Mouse (Mus musculus): ENCODE results near the gene Pgs1. TPM values are rescaled to one million over a fixed set of nuclear protein-coding genes. Genes with fewer than 3 reads are reported as not detected.

The Pgs1 gene
- total and polyA plus RNA-seq, 2 experiments from 2014 or later, result 20.3 to 33.0 TPM

GRCm38 (mm10) chr11:117964294-117964693 lies 21.8 kb upstream of the Pgs1 start:
- H3K36me3 ChIP-seq (replicated peaks; ENCODE audit: control insufficient read depth, insufficient read depth, low read length), result 0 out of 2 replicates have a peak, but pooled peaks cover 6% of the 10 kb centered on the region
- no peak overlapping the region for H3K9ac ChIP-seq (replicated peaks; ENCODE audit: low read depth, low read length)
- H3K4me2 ChIP-seq (ENCODE audit: low read depth, low read length), result peak overlapping the region; percentile 64
- no peak overlapping the region for H3K4me3 ChIP-seq (ENCODE audit: low read depth, low read length)
- peaks cover 65% of the 10 kb centered on the region for H3K4me1 ChIP-seq (ENCODE audit: control insufficient read depth, insufficient read depth)
- H3K27ac ChIP-seq (ENCODE audit: low read depth), result peak overlapping the region; percentile 83
- peak; percentile 9; the same call in 1 of the 2 replicates for TF ChIP-seq CTCF (IDR thresholded peaks at IDR 0.05; ENCODE audit: low read depth)
- TF ChIP-seq EP300 (IDR thresholded peaks at IDR 0.05; ENCODE audit: low read depth), result no peak
- DNase-seq (ENCODE audit: low spot score) (no peak), ATAC-seq (ENCODE audit: insufficient read depth, low read depth) (no peak)
- WGBS, result 17% methylated on average over 1 of the region's 1 CpGs
- H3K27me3 ChIP-seq (ENCODE audit: control insufficient read depth, insufficient read depth, low read length), result peaks cover 17% of the 10 kb centered on the region
- H3K9me3 ChIP-seq (replicated peaks; ENCODE audit: control insufficient read depth, low read length), result no peaks in the 10 kb centered on the region

GRCm38 (mm10) chr11:117965052-117965451 lies 21.0 kb upstream of the Pgs1 start:
- DNase-seq (ENCODE audit: low spot score), result no peak
- Histone ChIP-seq H3K36me3 (replicated peaks; ENCODE audit: control insufficient read depth, insufficient read depth, low read length) (0 out of 2 replicates have a peak, but pooled peaks cover 6% of the 10 kb centered on the region), H3K4me1 (ENCODE audit: control insufficient read depth, insufficient read depth) (peaks cover 57% of the 10 kb centered on the region), H3K4me3 (ENCODE audit: low read depth, low read length) (no peak overlapping the region), H3K27ac (ENCODE audit: low read depth) (no peak overlapping the region), H3K27me3 (ENCODE audit: control insufficient read depth, insufficient read depth, low read length) (peaks cover 17% of the 10 kb centered on the region), H3K4me2 (ENCODE audit: low read depth, low read length) (no peak overlapping the region), H3K9me3 (replicated peaks; ENCODE audit: control insufficient read depth, low read length) (no peaks in the 10 kb centered on the region), H3K9ac (replicated peaks; ENCODE audit: low read depth, low read length) (no peak overlapping the region)
- ATAC-seq (ENCODE audit: insufficient read depth, low read depth), result no peak
- WGBS, result 59% methylated on average over 7 of the region's 7 CpGs
- no peak for TF ChIP-seq CTCF (IDR thresholded peaks at IDR 0.05; ENCODE audit: low read depth)
- no peak for TF ChIP-seq EP300 (IDR thresholded peaks at IDR 0.05; ENCODE audit: low read depth)

GRCm38 (mm10) chr11:117965561-117965981 lies 20.5 kb upstream of the Pgs1 start:
- Histone ChIP-seq H3K36me3 (replicated peaks; ENCODE audit: control insufficient read depth, insufficient read depth, low read length) (0 out of 2 replicates have a peak, but pooled peaks cover 6% of the 10 kb centered on the region), H3K4me1 (ENCODE audit: control insufficient read depth, insufficient read depth) (peaks cover 52% of the 10 kb centered on the region), H3K9me3 (replicated peaks; ENCODE audit: control insufficient read depth, low read length) (no peaks in the 10 kb centered on the region), H3K4me3 (ENCODE audit: low read depth, low read length) (no peak overlapping the region), H3K9ac (replicated peaks; ENCODE audit: low read depth, low read length) (no peak overlapping the region), H3K4me2 (ENCODE audit: low read depth, low read length) (no peak overlapping the region), H3K27ac (ENCODE audit: low read depth) (no peak overlapping the region), H3K27me3 (ENCODE audit: control insufficient read depth, insufficient read depth, low read length) (peaks cover 17% of the 10 kb centered on the region)
- TF ChIP-seq EP300 (IDR thresholded peaks at IDR 0.05; ENCODE audit: low read depth) (no peak), CTCF (IDR thresholded peaks at IDR 0.05; ENCODE audit: low read depth) (no peak)
- 43% methylated on average over 9 of the region's 9 CpGs for WGBS
- DNase-seq (ENCODE audit: low spot score), result no peak
- no peak for ATAC-seq (ENCODE audit: insufficient read depth, low read depth)

- H3K4me2 ChIP-seq (ENCODE audit: low read depth, low read length), result peak overlapping the region; percentile 93; the same call in 1 of the 2 replicates
- no peak overlapping the region for H3K27ac ChIP-seq (ENCODE audit: low read depth)
- ATAC-seq (ENCODE audit: insufficient read depth, low read depth) (no peak), DNase-seq (ENCODE audit: low spot score) (no peak)
- H3K4me3 ChIP-seq (ENCODE audit: low read depth, low read length), result peak overlapping the region; percentile 64; the same call in 1 of the 2 replicates
- H3K9me3 ChIP-seq (replicated peaks; ENCODE audit: control insufficient read depth, low read length), result no peaks in the 10 kb centered on the region
- H3K9ac ChIP-seq (replicated peaks; ENCODE audit: low read depth, low read length), result no peak overlapping the region
- H3K27me3 ChIP-seq (ENCODE audit: control insufficient read depth, insufficient read depth, low read length), result peaks cover 17% of the 10 kb centered on the region
- no peak for TF ChIP-seq EP300 (IDR thresholded peaks at IDR 0.05; ENCODE audit: low read depth)
- no peak for TF ChIP-seq CTCF (IDR thresholded peaks at IDR 0.05; ENCODE audit: low read depth)
- 76% methylated on average over 7 of the region's 7 CpGs for WGBS
- 0 out of 2 replicates have a peak, but pooled peaks cover 6% of the 10 kb centered on the region for H3K36me3 ChIP-seq (replicated peaks; ENCODE audit: control insufficient read depth, insufficient read depth, low read length)
- H3K4me1 ChIP-seq (ENCODE audit: control insufficient read depth, insufficient read depth), result peaks cover 49% of the 10 kb centered on the region
Measured at GRCm38 (mm10) chr11:117966506-117967100, 19.5 kb upstream of the Pgs1 start.

GRCm38 (mm10) chr11:117967249-117968015 lies 18.7 kb upstream of the Pgs1 start:
- no peaks in the 10 kb centered on the region for H3K9me3 ChIP-seq (replicated peaks; ENCODE audit: control insufficient read depth, low read length)
- no peak overlapping the region for H3K27ac ChIP-seq (ENCODE audit: low read depth)
- H3K4me2 ChIP-seq (ENCODE audit: low read depth, low read length), result peak overlapping the region; percentile 93
- H3K27me3 ChIP-seq (ENCODE audit: control insufficient read depth, insufficient read depth, low read length), result peaks cover 17% of the 10 kb centered on the region
- H3K9ac ChIP-seq (replicated peaks; ENCODE audit: low read depth, low read length), result peak overlapping the region; percentile 82
- H3K4me1 ChIP-seq (ENCODE audit: control insufficient read depth, insufficient read depth), result peaks cover 44% of the 10 kb centered on the region
- 36% methylated on average over 34 of the region's 34 CpGs for WGBS
- 0 out of 2 replicates have a peak, but pooled peaks cover 6% of the 10 kb centered on the region for H3K36me3 ChIP-seq (replicated peaks; ENCODE audit: control insufficient read depth, insufficient read depth, low read length)
- H3K4me3 ChIP-seq (ENCODE audit: low read depth, low read length), result peak overlapping the region; percentile 64
- TF ChIP-seq EP300 (IDR thresholded peaks at IDR 0.05; ENCODE audit: low read depth) (no peak), CTCF (IDR thresholded peaks at IDR 0.05; ENCODE audit: low read depth) (no peak; the same call in 1 of the 2 replicates)
- no peak for ATAC-seq (ENCODE audit: insufficient read depth, low read depth)
- no peak for DNase-seq (ENCODE audit: low spot score)
